Mouse (Mus musculus) right cerebral cortex, postnatal 4 days (tissue): Measurements from ENCODE around the gene 1700057G04Rik.

Experiments
- DNase-seq: peaks from one replicate; pipeline ENCODE4 v3.0.0-alpha.2; 2022

The 1700057G04Rik gene

GRCm38 (mm10) chr9:92309077-92309476 is at the start of gene 1700057G04Rik:
TSS of gene 1700057G04Rik (plus strand) at chr9:92309377.
- no peak for DNase-seq

GRCm38 (mm10) chr9:92260481-92261159 is 48.6 kb upstream of the 1700057G04Rik start:
- no peak for DNase-seq

GRCm38 (mm10) chr9:92265719-92266118 is 43.5 kb upstream of the 1700057G04Rik start:
- no peak for DNase-seq

GRCm38 (mm10) chr9:92266558-92267171 is 42.5 kb upstream of the 1700057G04Rik start:
- no peak for DNase-seq

GRCm38 (mm10) chr9:92267732-92268131 is 41.4 kb upstream of the 1700057G04Rik start:
- DNase-seq = no peak

- DNase-seq = no peak
Observed at GRCm38 (mm10) chr9:92269829-92270404, 39.3 kb upstream of the 1700057G04Rik start.

- DNase-seq = peak; percentile 26
Observed at GRCm38 (mm10) chr9:92270927-92271326, 38.2 kb upstream of the 1700057G04Rik start.

- no peak for DNase-seq
Observed at GRCm38 (mm10) chr9:92272650-92273049, 36.5 kb upstream of the 1700057G04Rik start.

GRCm38 (mm10) chr9:92273271-92273670 is 35.9 kb upstream of the 1700057G04Rik start:
- DNase-seq = no peak

- DNase-seq = no peak
Observed at GRCm38 (mm10) chr9:92273956-92274762, 35.0 kb upstream of the 1700057G04Rik start.

GRCm38 (mm10) chr9:92275486-92276207 is 33.5 kb upstream of the 1700057G04Rik start, which contains the start of gene Plscr2:
TSS of gene Plscr2 (plus strand) at chr9:92275602.
- no peak for DNase-seq

- DNase-seq = no peak
Observed at GRCm38 (mm10) chr9:92276360-92276759, 32.8 kb upstream of the 1700057G04Rik start.

- no peak for DNase-seq
Observed at GRCm38 (mm10) chr9:92280048-92280447, 29.1 kb upstream of the 1700057G04Rik start.

- no peak for DNase-seq
Observed at GRCm38 (mm10) chr9:92282563-92283171, 26.5 kb upstream of the 1700057G04Rik start.

- no peak for DNase-seq
Observed at GRCm38 (mm10) chr9:92289675-92290074, 19.5 kb upstream of the 1700057G04Rik start.

- DNase-seq = no peak
Observed at GRCm38 (mm10) chr9:92292169-92292568, 17.0 kb upstream of the 1700057G04Rik start.

GRCm38 (mm10) chr9:92292922-92293321 is 16.3 kb upstream of the 1700057G04Rik start:
- no peak for DNase-seq

- no peak for DNase-seq
Observed at GRCm38 (mm10) chr9:92293560-92294548, 15.3 kb upstream of the 1700057G04Rik start.

- DNase-seq = no peak
Observed at GRCm38 (mm10) chr9:92298288-92298687, 10.9 kb upstream of the 1700057G04Rik start.

- DNase-seq = no peak
Observed at GRCm38 (mm10) chr9:92301213-92301612, 8.0 kb upstream of the 1700057G04Rik start.

- no peak for DNase-seq
Observed at GRCm38 (mm10) chr9:92305075-92305474, 4.1 kb upstream of the 1700057G04Rik start.
